Comparison of ENCODE assay signal across 7 mouse cellular contexts in the genomic region with DNA sequence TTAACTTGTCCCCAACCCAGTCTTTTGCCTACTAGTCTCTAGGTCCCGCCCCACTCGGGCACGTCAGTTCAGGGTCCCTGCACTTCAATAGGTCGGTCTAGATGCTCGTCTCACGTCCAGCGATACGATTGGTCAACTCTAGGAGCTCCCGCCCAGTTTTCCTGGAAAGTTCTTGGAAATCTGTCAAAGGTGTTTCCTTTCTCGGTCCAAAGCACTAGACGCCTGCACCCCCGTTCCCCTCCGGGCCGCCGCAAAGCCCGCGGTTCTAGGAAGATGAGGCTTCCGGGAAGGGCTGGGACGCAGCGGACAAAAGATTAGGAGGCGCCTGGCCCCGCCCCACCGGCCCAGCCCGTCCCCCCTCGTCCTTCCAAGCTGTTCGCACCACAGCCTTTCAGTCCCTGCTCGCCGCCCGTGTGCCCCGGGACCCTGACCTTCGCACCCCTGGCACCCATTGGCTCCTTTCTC. TPM values are rescaled to one million over a fixed set of nuclear protein-coding genes. Genes with fewer than 3 reads are reported as not detected.
DNase-seq lines count a peak whose midpoint lies in the region; ATAC-seq lines count a peak whose summit lies in the region.

No protein-coding gene starts in this region.

- WGBS in intestine, embryonic 14.5 days, result under 1% methylated on average over 31 of the region's 31 CpGs

- H3K4me3 ChIP-seq in intestine, embryonic 14.5 days (ENCODE audit: low read depth, low read length), result peak overlapping the region; percentile 64

- H3K9ac ChIP-seq in intestine, embryonic 14.5 days (ENCODE audit: low read length), result peak overlapping the region; percentile 69

- peaks cover 19% of the 10 kb centered on the region for H3K4me1 ChIP-seq in intestine, embryonic 14.5 days (replicated peaks; ENCODE audit: control insufficient read depth, insufficient read depth, low read length)

- H3K27me3 ChIP-seq in intestine, embryonic 14.5 days (replicated peaks; ENCODE audit: control insufficient read depth, insufficient read depth, low read length), result 0 out of 2 replicates have a peak, but pooled peaks cover 5% of the 10 kb centered on the region

- ATAC-seq in intestine, embryonic 14.5 days (replicated peaks; ENCODE audit: low FRiP score, low TSS enrichment, low read depth), result peak; percentile 96

- intact Hi-C loops in left cerebral cortex, postnatal 14 days (cut with DNase I), result no loop called here

- peak; percentile 91 to 96 for DNase-seq in adrenal gland, adult 18-20 months (ENCODE audit: low spot score in 2 of 2)
- DNase-seq in embryo, embryonic 11 days, result peak; percentile 95
- DNase-seq in gastrocnemius, postnatal 25 days, result peak; percentile 91
- peak; percentile 98 for DNase-seq in intestine, embryonic 14.5 days (ENCODE audit: low spot score)
- peak; percentile 93 to 94 for DNase-seq in left cerebral cortex, postnatal 14 days (ENCODE audit: low spot score in 2 of 2)
- peak; percentile 95 for DNase-seq in mesoderm, embryonic 11.5 days (ENCODE audit: low read depth, low spot score)
- DNase-seq in right cerebral cortex, postnatal 4 days, result peak; percentile 87

- H3K9me3 ChIP-seq in intestine, embryonic 14.5 days (ENCODE audit: control insufficient read depth, low read length), result no peaks in the 10 kb centered on the region

- peak overlapping the region; percentile 70 for H3K4me2 ChIP-seq in intestine, embryonic 14.5 days (ENCODE audit: low read length)

- peak overlapping the region; percentile 82 for H3K27ac ChIP-seq in intestine, embryonic 14.5 days (ENCODE audit: low read depth)

- peaks cover 14% of the 10 kb centered on the region for H3K36me3 ChIP-seq in intestine, embryonic 14.5 days (ENCODE audit: control insufficient read depth, insufficient read depth, low read length)

RNA-seq across cellular contexts. Expression of a gene that starts 0.7 kb away (rescaled TPM):
- 1 to 10 TPM; 7.9 to 9.9 TPM for total RNA-seq in adrenal gland, adult 18-20 months (2021)
- 100 to 1,000 TPM in 1 of 2 experiments, 1 to 10 TPM in 1; 2.3 to 100 TPM for total RNA-seq in gastrocnemius, postnatal 25 days (2021)
- polyA plus RNA-seq in intestine, embryonic 14.5 days (2014; fragmentation: Nextera tagmentation; extraction: Ambion mirVana), result 8.9 and 9.6 TPM in 2 replicates
- 10 to 100 TPM in 1 of 2 experiments, 1 to 10 TPM in 1; 6.7 to 11.1 TPM for total RNA-seq in left cerebral cortex, postnatal 14 days (2021)

RNA-seq across cellular contexts. Expression of a gene that starts 6.9 kb away (rescaled TPM):
- 10 to 100 TPM; 42.8 to 55.6 TPM for total RNA-seq in adrenal gland, adult 18-20 months (2021)
- 10 to 100 TPM; 27.7 to 32.1 TPM for total RNA-seq in gastrocnemius, postnatal 25 days (2021)
- 21.2 and 23.2 TPM in 2 replicates for polyA plus RNA-seq in intestine, embryonic 14.5 days (2014; fragmentation: Nextera tagmentation; extraction: Ambion mirVana)
- total RNA-seq in left cerebral cortex, postnatal 14 days (2021), result 1 to 10 TPM; 2.4 to 2.7 TPM

RNA-seq across cellular contexts. Expression of a gene that starts 41.6 kb away (rescaled TPM):
- 10 to 100 TPM; 12.9 to 17.4 TPM for total RNA-seq in adrenal gland, adult 18-20 months (2021)
- total RNA-seq in gastrocnemius, postnatal 25 days (2021), result 10 to 100 TPM; 12.8 to 15.7 TPM
- 10.4 and 12.8 TPM in 2 replicates for polyA plus RNA-seq in intestine, embryonic 14.5 days (2014; fragmentation: Nextera tagmentation; extraction: Ambion mirVana)
- 10 to 100 TPM; 16.5 to 16.6 TPM for total RNA-seq in left cerebral cortex, postnatal 14 days (2021)

RNA-seq across cellular contexts. Expression of a gene that starts 43.9 kb away (rescaled TPM):
- total RNA-seq in adrenal gland, adult 18-20 months (2021), result 1 to 10 TPM in 1 of 2 experiments, under 1 TPM in 1; 0.30 to 1.3 TPM
- total RNA-seq in gastrocnemius, postnatal 25 days (2021), result 10 to 100 TPM; 34.1 to 44.0 TPM
- polyA plus RNA-seq in intestine, embryonic 14.5 days (2014; fragmentation: Nextera tagmentation; extraction: Ambion mirVana), result 0.28 and 0.31 TPM in 2 replicates
- 1 to 10 TPM; 2.4 to 3.4 TPM for total RNA-seq in left cerebral cortex, postnatal 14 days (2021)

Comparison
In these comparisons a context has a peak if more than half of its experiments do, and no peak if none do; other contexts are left out.
1. Peak in every context shown above with its lines: DNase-seq, ATAC-seq, H3K4me3 ChIP-seq and H3K27ac ChIP-seq.
2. RNA of a gene that starts 6.9 kb away (total RNA-seq): 42.8 to 55.6 TPM in adrenal gland, adult 18-20 months and 27.7 to 32.1 TPM in gastrocnemius, postnatal 25 days; 2.4 to 2.7 TPM in left cerebral cortex, postnatal 14 days; every median in the first group is over 4 times any median in the second.